Mouse (Mus musculus): Measurements from ENCODE around the gene Ank3.

GRCm38 (mm10) chr10:70060021-70060688 is 661.6 kb downstream of the Ank3 start:
- no peak for TF ChIP-seq CTCF (IDR thresholded peaks at IDR 0.05; ENCODE audit: extremely low read depth, insufficient read length, insufficient replicate concordance, low read depth, low read length)
- TF ChIP-seq POLR2A (IDR thresholded peaks at IDR 0.05; ENCODE audit: low read depth, low read length), result no peak
